Comparison of ENCODE assay signal across 10 mouse cellular contexts in the genomic region with DNA sequence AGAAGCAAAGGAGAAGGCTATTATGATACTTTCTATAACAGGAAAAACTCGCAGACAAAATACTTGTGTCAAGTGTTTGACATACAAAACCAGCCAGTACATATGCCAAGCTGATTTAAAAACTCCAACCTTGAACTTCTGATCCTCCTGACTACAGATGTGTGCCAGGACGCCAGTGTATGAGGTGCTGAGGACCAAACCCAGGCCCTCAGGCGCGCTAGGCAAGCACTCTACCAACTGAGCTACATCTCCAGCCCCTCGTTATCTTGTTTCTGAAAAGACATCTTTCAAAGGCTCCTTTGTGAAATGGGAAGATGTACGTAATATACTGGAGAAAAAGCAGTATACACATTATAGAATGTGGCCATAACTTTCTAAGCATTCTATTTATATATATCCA.
"Had no signal": no experiment of that assay in that cellular context is flagged by ENCODE, and none has a peak within 500 bp of the region (broad histone marks: within the 10 kb centered on the region; RNA-seq: fewer than 3 reads in every experiment).

No protein-coding gene starts in this region.

- H3K4me2 ChIP-seq: liver, embryonic 11.5 days had no signal

- H3K9me3 ChIP-seq: midbrain, embryonic 10.5 days had no signal

- ATAC-seq: inflammation-experienced regulatory T-cells, adult 6 months; liver, postnatal 0 days had no signal

- DNase-seq: liver, postnatal 0 days; midbrain, embryonic 14.5 days; thymus, adult 18-20 months; thymus, postnatal 36 days had no signal

- H3K9ac ChIP-seq: liver, embryonic 14.5 days; liver, postnatal 0 days had no signal

- H3K4me3 ChIP-seq: layer of hippocampus, adult 2 months; megakaryocyte, embryonic 14.5 days; midbrain, embryonic 10.5 days had no signal

- H3K27ac ChIP-seq: liver, embryonic 14.5 days; midbrain, embryonic 10.5 days had no signal
